ENCODE assay signal across 28 mouse cellular contexts in genomic region chr14:122436850-122437249, GRCm38 (mm10). TPM values are rescaled to one million over a fixed set of nuclear protein-coding genes. Genes with fewer than 3 reads are reported as not detected.
DNase-seq lines count a peak whose midpoint lies in the region; ATAC-seq lines count a peak whose summit lies in the region.
"Had no signal": no experiment of that assay in that cellular context is flagged by ENCODE, and none has a peak within 500 bp of the region (broad histone marks: within the 10 kb centered on the region; RNA-seq: fewer than 3 reads in every experiment).

No protein-coding gene starts in this region.

- H3K36me3 ChIP-seq in forebrain, embryonic 11.5 days (ENCODE audit: control insufficient read depth, insufficient read depth, low read length): no peaks in the 10 kb centered on the region
- H3K36me3 ChIP-seq in forebrain, embryonic 10.5 days (replicated peaks): peaks cover 3% of the 10 kb centered on the region; the same call in 1 of the 2 replicates
- no peaks in the 10 kb centered on the region for H3K36me3 ChIP-seq in hindbrain, embryonic 16.5 days (ENCODE audit: control insufficient read depth, insufficient read depth, low read length)
- H3K36me3 ChIP-seq in hindbrain, embryonic 12.5 days: no peaks in the 10 kb centered on the region
- H3K36me3 ChIP-seq in forebrain, embryonic 12.5 days (replicated peaks): no peaks in the 10 kb centered on the region
- H3K36me3 ChIP-seq in forebrain, embryonic 16.5 days (ENCODE audit: control insufficient read depth, insufficient read depth): no peaks in the 10 kb centered on the region
- H3K36me3 ChIP-seq: embryonic facial prominence, embryonic 15.5 days; G1E; heart, embryonic 10.5 days had no signal

- no peak overlapping the region for H3K4me2 ChIP-seq in forebrain, embryonic 11.5 days (ENCODE audit: low read depth, low read length, severe bottlenecking)
- H3K4me2 ChIP-seq in hindbrain, embryonic 16.5 days (ENCODE audit: low read length): no peak overlapping the region
- no peak overlapping the region for H3K4me2 ChIP-seq in hindbrain, embryonic 12.5 days (replicated peaks)
- H3K4me2 ChIP-seq in forebrain, embryonic 12.5 days: no peak overlapping the region
- H3K4me2 ChIP-seq in forebrain, embryonic 16.5 days (ENCODE audit: low read length): no peak overlapping the region
- H3K4me2 ChIP-seq: embryonic facial prominence, embryonic 15.5 days; hindbrain, embryonic 14.5 days had no signal

- no peak overlapping the region for H3K4me3 ChIP-seq in forebrain, embryonic 11.5 days (ENCODE audit: low read depth, low read length)
- no peak overlapping the region for H3K4me3 ChIP-seq in forebrain, embryonic 10.5 days
- no peak overlapping the region for H3K4me3 ChIP-seq in hindbrain, embryonic 16.5 days (ENCODE audit: low read length)
- no peak overlapping the region for H3K4me3 ChIP-seq in hindbrain, embryonic 12.5 days
- no peak overlapping the region for H3K4me3 ChIP-seq in forebrain, embryonic 12.5 days (replicated peaks)
- H3K4me3 ChIP-seq in forebrain, embryonic 16.5 days (replicated peaks; ENCODE audit: low read length): no peak overlapping the region
- H3K4me3 ChIP-seq: embryonic facial prominence, embryonic 15.5 days; erythroblast, embryonic 14.5 days; gastrocnemius, adult 2 months; heart, embryonic 10.5 days had no signal

- no peaks in the 10 kb centered on the region for H3K27me3 ChIP-seq in forebrain, embryonic 11.5 days (ENCODE audit: control insufficient read depth, insufficient read depth, low read length)
- no peaks in the 10 kb centered on the region for H3K27me3 ChIP-seq in forebrain, embryonic 10.5 days (ENCODE audit: poor library complexity, severe bottlenecking)
- H3K27me3 ChIP-seq in hindbrain, embryonic 16.5 days (replicated peaks; ENCODE audit: control insufficient read depth, insufficient read depth, low read length): no peaks in the 10 kb centered on the region
- peaks cover 4% of the 10 kb centered on the region; the same call in 1 of the 2 replicates for H3K27me3 ChIP-seq in hindbrain, embryonic 12.5 days
- no peaks in the 10 kb centered on the region; the same call in 1 of the 2 replicates for H3K27me3 ChIP-seq in forebrain, embryonic 12.5 days
- no peaks in the 10 kb centered on the region for H3K27me3 ChIP-seq in forebrain, embryonic 16.5 days (replicated peaks; ENCODE audit: control insufficient read depth, insufficient read depth, low read length)
- H3K27me3 ChIP-seq: embryonic facial prominence, embryonic 15.5 days had no signal

- no peak for DNase-seq in forebrain, embryonic 11.5 days (ENCODE audit: low spot score)
- DNase-seq in forebrain, embryonic 10.5 days (ENCODE audit: extremely low spot score, low spot score): no peak
- DNase-seq in urinary bladder, adult 2 months (ENCODE audit: low spot score): no peak
- DNase-seq in right cerebral cortex, postnatal 36 days (ENCODE audit: low spot score in 2 of 2): no peak
- DNase-seq: adrenal gland, postnatal 25 days; B cell, adult 2 months; cerebellum, adult 11 months; cerebellum, adult 8-10 months; cerebellum, postnatal 14 days; embryo, embryonic 11 days; gastrocnemius, adult 2 months; gastrocnemius, postnatal 25 days; heart, postnatal 4 days; kidney, adult 8-10 months had no signal

- no peaks in the 10 kb centered on the region for H3K9me3 ChIP-seq in forebrain, embryonic 11.5 days (ENCODE audit: control insufficient read depth, low read length)
- H3K9me3 ChIP-seq in forebrain, embryonic 10.5 days: no peaks in the 10 kb centered on the region
- no peaks in the 10 kb centered on the region for H3K9me3 ChIP-seq in hindbrain, embryonic 16.5 days (ENCODE audit: control insufficient read depth, low read length)
- H3K9me3 ChIP-seq in hindbrain, embryonic 12.5 days (replicated peaks): no peaks in the 10 kb centered on the region
- H3K9me3 ChIP-seq in forebrain, embryonic 12.5 days: no peaks in the 10 kb centered on the region
- no peaks in the 10 kb centered on the region for H3K9me3 ChIP-seq in forebrain, embryonic 16.5 days (ENCODE audit: control insufficient read depth, low read length)
- H3K9me3 ChIP-seq: embryonic facial prominence, embryonic 15.5 days; G1E; heart, embryonic 10.5 days had no signal

- H3K27ac ChIP-seq in forebrain, embryonic 11.5 days (ENCODE audit: low read depth, low read length): no peak overlapping the region
- H3K27ac ChIP-seq in forebrain, embryonic 10.5 days: no peak overlapping the region
- H3K27ac ChIP-seq in hindbrain, embryonic 16.5 days (ENCODE audit: low read depth, low read length): no peak overlapping the region
- no peak overlapping the region for H3K27ac ChIP-seq in hindbrain, embryonic 12.5 days
- no peak overlapping the region for H3K27ac ChIP-seq in forebrain, embryonic 12.5 days
- H3K27ac ChIP-seq in forebrain, embryonic 16.5 days (ENCODE audit: low read length): no peak overlapping the region
- H3K27ac ChIP-seq: embryonic facial prominence, embryonic 15.5 days; gastrocnemius, adult 2 months; heart, embryonic 10.5 days; hindbrain, embryonic 14.5 days had no signal

- H3K9ac ChIP-seq in forebrain, embryonic 11.5 days (ENCODE audit: low read length): no peak overlapping the region
- H3K9ac ChIP-seq in hindbrain, embryonic 16.5 days (ENCODE audit: low read depth, low read length): no peak overlapping the region
- H3K9ac ChIP-seq in hindbrain, embryonic 12.5 days: no peak overlapping the region
- H3K9ac ChIP-seq in forebrain, embryonic 12.5 days: no peak overlapping the region
- no peak overlapping the region for H3K9ac ChIP-seq in forebrain, embryonic 16.5 days (replicated peaks; ENCODE audit: low read depth, low read length)
- H3K9ac ChIP-seq: embryonic facial prominence, embryonic 15.5 days; hindbrain, embryonic 14.5 days had no signal

- 0 out of 2 replicates have a peak, but pooled peaks have one; percentile 50 for ATAC-seq in forebrain, embryonic 11.5 days (replicated peaks; ENCODE audit: low FRiP score)
- ATAC-seq in hindbrain, embryonic 16.5 days: peak; percentile 60; the same call in 1 of the 2 replicates
- no peak for ATAC-seq in hindbrain, embryonic 12.5 days (ENCODE audit: low FRiP score)
- peak; percentile 39; the same call in 1 of the 2 replicates for ATAC-seq in forebrain, embryonic 12.5 days (ENCODE audit: low FRiP score)
- peak; percentile 88 for ATAC-seq in forebrain, embryonic 16.5 days
- ATAC-seq: CD4-positive, CD25-positive, alpha-beta regulatory T cell, adult 4 months; inflammation-experienced regulatory T-cells, adult 6 months; intestine, postnatal 0 days had no signal

- 66% methylated on average over 10 of the region's 10 CpGs for WGBS in forebrain, embryonic 11.5 days
- 79% methylated on average over 10 of the region's 10 CpGs for WGBS in forebrain, embryonic 10.5 days
- WGBS in hindbrain, embryonic 16.5 days: 56% methylated on average over 10 of the region's 10 CpGs
- 56% methylated on average over 10 of the region's 10 CpGs for WGBS in hindbrain, embryonic 12.5 days
- WGBS in forebrain, embryonic 12.5 days: 61% methylated on average over 10 of the region's 10 CpGs
- 48% methylated on average over 10 of the region's 10 CpGs for WGBS in forebrain, embryonic 16.5 days

- H3K4me1 ChIP-seq in forebrain, embryonic 11.5 days (replicated peaks; ENCODE audit: control insufficient read depth, insufficient read depth, low read length): 0 out of 2 replicates have a peak, but pooled peaks cover 4% of the 10 kb centered on the region
- peaks cover 26% of the 10 kb centered on the region for H3K4me1 ChIP-seq in forebrain, embryonic 10.5 days
- no peaks in the 10 kb centered on the region for H3K4me1 ChIP-seq in hindbrain, embryonic 16.5 days (ENCODE audit: control insufficient read depth, insufficient read depth, low read depth, low read length)
- 0 out of 2 replicates have a peak, but pooled peaks cover 4% of the 10 kb centered on the region for H3K4me1 ChIP-seq in hindbrain, embryonic 12.5 days
- 0 out of 2 replicates have a peak, but pooled peaks cover 7% of the 10 kb centered on the region for H3K4me1 ChIP-seq in forebrain, embryonic 12.5 days
- no peaks in the 10 kb centered on the region for H3K4me1 ChIP-seq in forebrain, embryonic 16.5 days (replicated peaks; ENCODE audit: control insufficient read depth, insufficient read depth, low read length)

RNA-seq across cellular contexts. Expression of gene Gm5089, which starts 14.1 kb away (rescaled TPM):
- 1.7 and 2.4 TPM in 2 replicates for polyA plus RNA-seq in forebrain, embryonic 11.5 days (2014; fragmentation: Nextera tagmentation; extraction: Ambion mirVana)
- 1.0 and 1.9 TPM in 2 replicates for polyA plus RNA-seq in forebrain, embryonic 10.5 days (2016; fragmentation: Nextera tagmentation; extraction: Ambion mirVana)
- 1.8 and 2.1 TPM in 2 replicates for polyA plus RNA-seq in hindbrain, embryonic 16.5 days (2015; fragmentation: Nextera tagmentation; extraction: Ambion mirVana)
- polyA plus RNA-seq in hindbrain, embryonic 12.5 days (2016; fragmentation: Nextera tagmentation; extraction: Ambion mirVana): 2.8 and 4.0 TPM in 2 replicates
- 1.6 and 2.1 TPM in 2 replicates for polyA plus RNA-seq in forebrain, embryonic 12.5 days (2016; fragmentation: Nextera tagmentation; extraction: Ambion mirVana)
- 0.40 and 0.47 TPM in 2 replicates for polyA plus RNA-seq in forebrain, embryonic 16.5 days (2015; fragmentation: Nextera tagmentation; extraction: Ambion mirVana)
- polyA plus RNA-seq in urinary bladder, adult 2 months (2012; rRNA removed): not detected in 2 replicates
- polyA plus RNA-seq: CD4-positive, CD25-positive, alpha-beta regulatory T cell, adult 4 months; embryonic facial prominence, embryonic 11.5 days; erythroblast, embryonic 14.5 days; G1E; heart, embryonic 10.5 days; heart, postnatal 0 days; inflammation-experienced regulatory T-cells, adult 6 months; intestine, postnatal 0 days had no signal

RNA-seq across cellular contexts. Expression of gene Zic5, which starts 28.6 kb away (rescaled TPM):
- 28.6 and 30.0 TPM in 2 replicates for polyA plus RNA-seq in forebrain, embryonic 11.5 days (2014; fragmentation: Nextera tagmentation; extraction: Ambion mirVana)
- 20.7 and 21.5 TPM in 2 replicates for polyA plus RNA-seq in forebrain, embryonic 10.5 days (2016; fragmentation: Nextera tagmentation; extraction: Ambion mirVana)
- polyA plus RNA-seq in hindbrain, embryonic 16.5 days (2015; fragmentation: Nextera tagmentation; extraction: Ambion mirVana): 14.9 and 15.2 TPM in 2 replicates
- 18.1 and 25.0 TPM in 2 replicates for polyA plus RNA-seq in hindbrain, embryonic 12.5 days (2016; fragmentation: Nextera tagmentation; extraction: Ambion mirVana)
- 18.6 and 25.8 TPM in 2 replicates for polyA plus RNA-seq in forebrain, embryonic 12.5 days (2016; fragmentation: Nextera tagmentation; extraction: Ambion mirVana)
- polyA plus RNA-seq in forebrain, embryonic 16.5 days (2015; fragmentation: Nextera tagmentation; extraction: Ambion mirVana): 5.5 and 8.7 TPM in 2 replicates
- polyA plus RNA-seq in urinary bladder, adult 2 months (2012; rRNA removed): not detected in 2 replicates
- polyA plus RNA-seq: CD4-positive, CD25-positive, alpha-beta regulatory T cell, adult 4 months; G1E; heart, postnatal 0 days; intestine, postnatal 0 days had no signal

RNA-seq across cellular contexts. Expression of gene Zic2, which starts 38.4 kb away (rescaled TPM):
- polyA plus RNA-seq in forebrain, embryonic 11.5 days (2014; fragmentation: Nextera tagmentation; extraction: Ambion mirVana): 10.3 and 11.4 TPM in 2 replicates
- polyA plus RNA-seq in forebrain, embryonic 10.5 days (2016; fragmentation: Nextera tagmentation; extraction: Ambion mirVana): 7.0 and 7.3 TPM in 2 replicates
- 7.3 and 7.8 TPM in 2 replicates for polyA plus RNA-seq in hindbrain, embryonic 16.5 days (2015; fragmentation: Nextera tagmentation; extraction: Ambion mirVana)
- 18.3 TPM in 2 replicates for polyA plus RNA-seq in hindbrain, embryonic 12.5 days (2016; fragmentation: Nextera tagmentation; extraction: Ambion mirVana)
- 12.7 and 16.3 TPM in 2 replicates for polyA plus RNA-seq in forebrain, embryonic 12.5 days (2016; fragmentation: Nextera tagmentation; extraction: Ambion mirVana)
- 4.4 and 5.6 TPM in 2 replicates for polyA plus RNA-seq in forebrain, embryonic 16.5 days (2015; fragmentation: Nextera tagmentation; extraction: Ambion mirVana)
- polyA plus RNA-seq in urinary bladder, adult 2 months (2012; rRNA removed): 0.07 TPM in 1 of 2 replicates, not detected in the other
- polyA plus RNA-seq: CD4-positive, CD25-positive, alpha-beta regulatory T cell, adult 4 months; erythroblast, embryonic 14.5 days; G1E; heart, postnatal 0 days; inflammation-experienced regulatory T-cells, adult 6 months; intestine, postnatal 0 days had no signal

RNA-seq across cellular contexts. Expression of gene Gm10837, which starts 53.5 kb away (rescaled TPM):
- polyA plus RNA-seq in forebrain, embryonic 11.5 days (2014; fragmentation: Nextera tagmentation; extraction: Ambion mirVana): 0.29 and 0.48 TPM in 2 replicates
- 0.27 TPM in 1 of 2 replicates, not detected in the other for polyA plus RNA-seq in forebrain, embryonic 10.5 days (2016; fragmentation: Nextera tagmentation; extraction: Ambion mirVana)
- 0.80 and 0.84 TPM in 2 replicates for polyA plus RNA-seq in hindbrain, embryonic 16.5 days (2015; fragmentation: Nextera tagmentation; extraction: Ambion mirVana)
- 0.55 and 0.58 TPM in 2 replicates for polyA plus RNA-seq in hindbrain, embryonic 12.5 days (2016; fragmentation: Nextera tagmentation; extraction: Ambion mirVana)
- polyA plus RNA-seq in forebrain, embryonic 12.5 days (2016; fragmentation: Nextera tagmentation; extraction: Ambion mirVana): 0.36 and 0.59 TPM in 2 replicates
- 0.16 and 0.41 TPM in 2 replicates for polyA plus RNA-seq in forebrain, embryonic 16.5 days (2015; fragmentation: Nextera tagmentation; extraction: Ambion mirVana)
- polyA plus RNA-seq in urinary bladder, adult 2 months (2012; rRNA removed): not detected in 2 replicates
- polyA plus RNA-seq: CD4-positive, CD25-positive, alpha-beta regulatory T cell, adult 4 months; embryonic facial prominence, embryonic 11.5 days; embryonic facial prominence, embryonic 15.5 days; erythroblast, embryonic 14.5 days; G1E; heart, embryonic 10.5 days; heart, postnatal 0 days; intestine, postnatal 0 days had no signal
